Mouse (Mus musculus) MEL (cell line): ENCODE measurements around the gene Gm10961. TPM values are rescaled to one million over a fixed set of nuclear protein-coding genes. Genes with fewer than 3 reads are reported as not detected.

ENCODE experiments used
- DNase-seq: peaks from one replicate; pipeline ENCODE4 v3.0.0; 2011; ENCODE audit warnings: low read depth, low spot score
- H3K27ac ChIP-seq: 2 replicates; pipeline ENCODE4 v1.5.1; 2012; ENCODE audit warnings: low read depth, mild to moderate bottlenecking, control low read depth, low read length, moderate library complexity; ENCODE audit not compliant: control insufficient read depth
- H3K27me3 ChIP-seq, 2 experiments: fragments of 150-350 bp in 1 of 2; sonication (generic) in 1 of 2; 2 replicates each; pipeline ENCODE4 v1.6.1; 2012; ENCODE audit warnings: low read length in 2 of 2, mild to moderate bottlenecking in 2 of 2, improper control_type of control experiment in 1 of 2, moderate library complexity in 1 of 2; ENCODE audit not compliant: insufficient read depth in 2 of 2, control insufficient read depth in 1 of 2
- H3K36me3 ChIP-seq, 2 experiments: 2 replicates each; pipeline ENCODE4 v1.6.1; 2012 to 2014; ENCODE audit warnings: low read length in 2 of 2, improper control_type of control experiment in 1 of 2, inconsistent platforms in 1 of 2, mild to moderate bottlenecking in 1 of 2; ENCODE audit not compliant: insufficient read depth in 2 of 2, control insufficient read depth in 1 of 2
- H3K4me1 ChIP-seq, 2 experiments: fragments of 150-350 bp in 1 of 2; sonication (generic) in 1 of 2; 2 replicates each; pipeline ENCODE4 v1.6.1; 2012; ENCODE audit warnings: low read length in 2 of 2, improper control_type of control experiment in 1 of 2, mild to moderate bottlenecking in 1 of 2; ENCODE audit not compliant: insufficient read depth in 2 of 2, control insufficient read depth in 1 of 2
- H3K4me3 ChIP-seq, 2 experiments: fragments of 150-350 bp in 1 of 2; sonication (generic) in 1 of 2; 2 replicates each; pipeline ENCODE4 v1.5.1; 2012; ENCODE audit warnings: low read depth in 2 of 2, low read length in 2 of 2, mild to moderate bottlenecking in 2 of 2, moderate library complexity in 2 of 2, control low read depth in 1 of 2, improper control_type of control experiment in 1 of 2; ENCODE audit not compliant: control insufficient read depth in 1 of 2, insufficient read depth in 1 of 2
- H3K79me2 ChIP-seq: 2 replicates; pipeline ENCODE4 v1.6.1; 2012; ENCODE audit warnings: mild to moderate bottlenecking, low read length, moderate library complexity; ENCODE audit not compliant: control insufficient read depth, poor library complexity, insufficient read depth
- H3K9ac ChIP-seq: 2 replicates; pipeline ENCODE4 v1.6.1; 2012; ENCODE audit warnings: low read depth, mild to moderate bottlenecking, control low read depth, low read length, moderate library complexity; ENCODE audit not compliant: control insufficient read depth, poor library complexity, severe bottlenecking
- H3K9me3 ChIP-seq: fragments of 150-350 bp; sonication (generic); replicated peaks from 2 replicates; pipeline ENCODE4 v1.6.1; 2012; ENCODE audit warnings: mild to moderate bottlenecking, low read length, improper control_type of control experiment, moderate library complexity; ENCODE audit not compliant: insufficient read depth
- CHD2 ChIP-seq: IDR thresholded peaks from 2 replicates; pipeline ENCODE4 v1.6.1; 2011; ENCODE audit warnings: low read length, improper control_type of control experiment
- E2F4 ChIP-seq: IDR thresholded peaks from 2 replicates; pipeline ENCODE4 v1.6.1; 2011; ENCODE audit warnings: low read depth, low read length, improper control_type of control experiment, borderline replicate concordance
- ELF1 ChIP-seq: IDR thresholded peaks from 2 replicates; pipeline ENCODE4 v1.6.1; 2014; ENCODE audit warnings: low read depth, mild to moderate bottlenecking, inconsistent platforms, low read length, improper control_type of control experiment, moderate library complexity
- EP300 ChIP-seq, 2 experiments: IDR thresholded peaks; 2 replicates each; pipeline ENCODE4 v1.6.1; 2011; ENCODE audit warnings: improper control_type of control experiment in 2 of 2, low read length in 2 of 2, low read depth in 1 of 2, mild to moderate bottlenecking in 1 of 2
- JUND ChIP-seq: IDR thresholded peaks from 2 replicates; pipeline ENCODE4 v1.6.1; 2011; ENCODE audit warnings: low read depth, mild to moderate bottlenecking, improper control_type of control experiment, low read length
- MAFK ChIP-seq: IDR thresholded peaks from 2 replicates; pipeline ENCODE4 v1.6.1; 2011; ENCODE audit warnings: low read depth, mild to moderate bottlenecking, low read length, improper control_type of control experiment, borderline replicate concordance
- MAX ChIP-seq: IDR thresholded peaks from 2 replicates; pipeline ENCODE4 v1.6.1; 2011; ENCODE audit warnings: low read length, improper control_type of control experiment
- MXI1 ChIP-seq: IDR thresholded peaks from 2 replicates; pipeline ENCODE4 v1.6.1; 2011; ENCODE audit warnings: mild to moderate bottlenecking, low read depth, low read length, improper control_type of control experiment
- MYB ChIP-seq: IDR thresholded peaks from 2 replicates; pipeline ENCODE4 v1.6.1; 2011; ENCODE audit warnings: mild to moderate bottlenecking, low read depth, low read length, improper control_type of control experiment
- NELFE ChIP-seq: IDR thresholded peaks from 2 replicates; pipeline ENCODE4 v1.6.1; 2011; ENCODE audit warnings: low read depth, low read length, improper control_type of control experiment
- POLR2A ChIP-seq, 2 experiments: IDR thresholded peaks; 2 replicates each; pipeline ENCODE4 v1.6.1; 2011 to 2012; ENCODE audit warnings: low read length in 2 of 2, mild to moderate bottlenecking in 2 of 2, control low read depth in 1 of 2, improper control_type of control experiment in 1 of 2, low read depth in 1 of 2, moderate library complexity in 1 of 2; ENCODE audit not compliant: control insufficient read depth in 1 of 2, insufficient read depth in 1 of 2, poor library complexity in 1 of 2
- POLR2AphosphoS2 ChIP-seq: IDR thresholded peaks from 2 replicates; pipeline ENCODE4 v1.6.1; 2011; ENCODE audit warnings: low read length, improper control_type of control experiment
- POLR2AphosphoS5 ChIP-seq: IDR thresholded peaks from 2 replicates; pipeline ENCODE4 v1.6.1; 2012; ENCODE audit warnings: low read depth, borderline replicate concordance, mild to moderate bottlenecking, inconsistent platforms, low read length, moderate library complexity, mixed read lengths
- SIN3A ChIP-seq: IDR thresholded peaks from 2 replicates; pipeline ENCODE4 v1.6.1; 2012; ENCODE audit warnings: low read length, improper control_type of control experiment, inconsistent platforms
- TAL1 ChIP-seq: IDR thresholded peaks from 2 replicates; pipeline ENCODE4 v1.6.1; 2012; ENCODE audit warnings: mild to moderate bottlenecking, inconsistent platforms, low read length, moderate library complexity, mixed read lengths
- UBTF ChIP-seq: IDR thresholded peaks from 2 replicates; pipeline ENCODE4 v1.6.1; 2012; ENCODE audit warnings: low read depth, mild to moderate bottlenecking, inconsistent platforms, low read length, improper control_type of control experiment, moderate library complexity, borderline replicate concordance; ENCODE audit not compliant: insufficient read depth
- USF2 ChIP-seq, 2 experiments: IDR thresholded peaks; 2 replicates each; pipeline ENCODE4 v1.6.1; 2011 to 2012; ENCODE audit warnings: improper control_type of control experiment in 2 of 2, low read length in 2 of 2, borderline replicate concordance in 1 of 2, inconsistent platforms in 1 of 2, low read depth in 1 of 2, mild to moderate bottlenecking in 1 of 2; ENCODE audit not compliant: insufficient read depth in 1 of 2
- ZKSCAN1 ChIP-seq: IDR thresholded peaks from 2 replicates; pipeline ENCODE4 v1.6.1; 2012; ENCODE audit warnings: low read depth, mild to moderate bottlenecking, inconsistent platforms, low read length, improper control_type of control experiment, moderate library complexity
- ZMIZ1 ChIP-seq: IDR thresholded peaks from 2 replicates; pipeline ENCODE4 v1.6.1; 2012; ENCODE audit warnings: low read depth, mild to moderate bottlenecking, inconsistent platforms, low read length, improper control_type of control experiment, moderate library complexity
- polyA plus RNA-seq, 2 experiments: library from polyadenylated mRNA; stranded (reverse) in 1 of 2; unstranded in 1 of 2; fragments of >175 nt in 1 of 2; fragments of >200 nt in 1 of 2; gene quantifications; 2 replicates each; pipeline versions ENCODE4 v1.2.1 to v1.2.4; 2012; ENCODE audit warnings: low replicate concordance in 2 of 2, low read depth in 1 of 2; ENCODE audit not compliant: insufficient read length in 2 of 2, insufficient read depth in 1 of 2, missing spikeins in 1 of 2
- total RNA-seq: library from RNA; depleted of rRNA; stranded (reverse); fragments of 300-350 nt; gene quantifications from 2 replicates; pipeline ENCODE4 v1.2.3, GENCODE M21; 2012

Gene Gm10961
- total and polyA plus RNA-seq, 3 experiments, result not detected

DNA sequence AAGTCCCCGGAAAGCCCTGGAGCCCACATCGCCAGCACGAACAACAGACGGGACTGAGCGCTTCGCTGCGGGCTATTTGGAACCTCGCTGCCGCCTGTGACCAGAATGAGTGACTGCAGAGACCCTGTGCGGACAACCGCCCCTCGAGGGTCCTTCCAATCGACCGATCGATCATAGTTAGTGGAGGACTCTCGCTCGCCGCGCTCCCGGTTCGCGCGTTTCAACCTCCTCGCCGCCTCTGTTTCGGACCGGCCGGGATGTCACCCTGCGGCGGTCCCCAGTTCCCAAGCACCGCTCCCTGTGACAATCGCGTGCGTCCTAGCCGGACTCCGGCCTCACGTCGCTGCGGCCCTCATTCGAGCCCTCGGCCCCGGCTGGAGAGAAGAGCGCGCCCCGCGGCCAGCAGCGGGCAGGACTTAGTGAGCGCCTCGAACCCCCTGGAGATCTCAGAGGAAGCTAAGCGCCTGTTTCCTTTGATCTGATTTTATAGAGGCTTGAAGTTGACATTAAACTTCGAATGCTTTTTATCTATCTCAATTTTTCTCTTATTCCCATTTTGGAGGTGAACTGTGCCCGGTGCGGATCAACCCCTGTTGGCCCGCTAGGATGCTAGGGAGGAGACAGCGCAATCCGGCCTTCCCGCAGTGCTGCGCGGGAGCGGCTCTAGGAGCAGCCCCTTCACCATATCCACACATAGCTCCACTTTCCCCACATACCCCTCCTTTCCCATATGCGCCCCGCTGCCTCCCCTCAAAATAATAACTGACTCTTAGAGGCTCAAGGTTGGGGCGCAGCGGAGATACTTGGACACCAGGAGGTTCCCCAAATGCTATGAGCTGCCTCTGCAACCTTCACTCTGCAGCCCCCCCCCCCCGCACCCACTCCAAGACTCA lies 48.0 kb upstream of the Gm10961 start:
- Histone ChIP-seq H3K79me2 (no peaks in the 10 kb centered on the region), H3K27ac (no peak overlapping the region), H3K36me3 (no peaks in the 10 kb centered on the region), H3K27me3 (peaks cover 20 to 21% of the 10 kb centered on the region in 2 experiments), H3K9ac (no peak overlapping the region), H3K4me3 (no peak overlapping the region), H3K4me1 (no peaks in the 10 kb centered on the region), H3K9me3 (no peaks in the 10 kb centered on the region)
- no peak for TF ChIP-seq JUND
- TF ChIP-seq POLR2AphosphoS5, result no peak
- no peak for TF ChIP-seq NELFE
- TF ChIP-seq CHD2, result no peak
- TF ChIP-seq ZKSCAN1, result no peak
- no peak for TF ChIP-seq UBTF
- no peak for TF ChIP-seq MAX
- no peak for TF ChIP-seq SIN3A
- TF ChIP-seq POLR2AphosphoS2, result no peak
- no peak for TF ChIP-seq ZMIZ1
- no peak for TF ChIP-seq MAFK
- TF ChIP-seq POLR2A (IDR thresholded peaks at IDR 0.05; ENCODE audit: control insufficient read depth in 1 of 2, insufficient read depth in 1 of 2, low read depth in 1 of 2, low read length in 2 of 2, poor library complexity in 1 of 2), result no peak
- TF ChIP-seq TAL1, result no peak
- TF ChIP-seq MYB, result no peak
- TF ChIP-seq ELF1, result no peak
- TF ChIP-seq EP300 (IDR thresholded peaks at IDR 0.05; ENCODE audit: low read depth in 1 of 2, low read length in 2 of 2), result no peak
- no peak for TF ChIP-seq USF2 (IDR thresholded peaks at IDR 0.05; ENCODE audit: borderline replicate concordance in 1 of 2, insufficient read depth in 1 of 2, low read depth in 1 of 2, low read length in 2 of 2)
- no peak for DNase-seq

GRCm38 (mm10) chr3:107583893-107584292 lies 47.2 kb upstream of the Gm10961 start:
- H3K9ac ChIP-seq, result no peak overlapping the region
- H3K36me3 ChIP-seq, result no peaks in the 10 kb centered on the region
- TF ChIP-seq MXI1 (no peak), POLR2AphosphoS2 (no peak), E2F4 (no peak), SIN3A (no peak), ZKSCAN1 (no peak), MAX (no peak), ZMIZ1 (no peak)
- H3K4me1 ChIP-seq, result no peaks in the 10 kb centered on the region
- no peaks in the 10 kb centered on the region for H3K79me2 ChIP-seq
- no peak overlapping the region for H3K4me3 ChIP-seq
- no peaks in the 10 kb centered on the region for H3K9me3 ChIP-seq
- DNase-seq, result no peak
- peaks cover 22 to 23% of the 10 kb centered on the region in 2 experiments for H3K27me3 ChIP-seq
- H3K27ac ChIP-seq, result no peak overlapping the region
